Mouse (Mus musculus) E14TG2a.4 (cell line): ENCODE measurements around the gene Itga6.

Source experiments
- CTCF ChIP-seq: conservative IDR thresholded peaks from 2 replicates; pipeline ENCODE4 v1.5.1; 2014; ENCODE audit warnings: low read length
- NANOG ChIP-seq: IDR thresholded peaks from 2 replicates; pipeline ENCODE4 v1.6.1; 2014; ENCODE audit warnings: borderline replicate concordance, low read length, mixed read lengths

- TF ChIP-seq CTCF (no peak), NANOG (no peak)
These were observed 6.1 kb upstream of the Itga6 start for GRCm38 (mm10) chr2:71739173-71739860.
